Mouse (Mus musculus) layer of hippocampus, postnatal 25 days (tissue): ENCODE data around the gene Aipl1. TPM values are rescaled to one million over a fixed set of nuclear protein-coding genes. Genes with fewer than 3 reads are reported as not detected.
"Not testable (repeated sequence)": the region's sequence is repeated elsewhere in the genome, so short reads cannot be mapped to it uniquely, and the experiment has no call there.

Experiments
- DNase-seq, 2 experiments: peaks; one replicate each; pipeline ENCODE4 v3.0.0; 2022; ENCODE audit warnings: mixed read lengths in 2 of 2, low spot score in 1 of 2; ENCODE audit errors: extremely low spot score in 1 of 2
- total RNA-seq, 2 experiments: library from RNA; stranded (reverse); gene quantifications; 2 replicates each; pipeline ENCODE4 v1.2.3; 2021

Gene Aipl1
- total RNA-seq, 2 experiments from 2014 or later: not detected

GRCm38 (mm10) chr11:72022827-72023226 is 14.5 kb downstream of the Aipl1 start:
- no peak for DNase-seq

GRCm38 (mm10) chr11:72021015-72021414 is 16.3 kb downstream of the Aipl1 start:
- DNase-seq: no peak

- DNase-seq: no peak
These were observed 20.1 kb downstream of the Aipl1 start for GRCm38 (mm10) chr11:72017253-72017601.

- no peak for DNase-seq
These were observed 20.6 kb downstream of the Aipl1 start for GRCm38 (mm10) chr11:72016518-72017252.

GRCm38 (mm10) chr11:72014674-72015073 is 22.6 kb downstream of the Aipl1 start:
- no peak for DNase-seq

- no peak for DNase-seq
These were observed 25.4 kb downstream of the Aipl1 start for GRCm38 (mm10) chr11:72011955-72012354.

GRCm38 (mm10) chr11:72010940-72011722 is 26.2 kb downstream of the Aipl1 start:
- no peak for DNase-seq

GRCm38 (mm10) chr11:72010367-72010766 is 26.9 kb downstream of the Aipl1 start:
- no peak for DNase-seq

- no peak for DNase-seq
These were observed 31.8 kb downstream of the Aipl1 start for GRCm38 (mm10) chr11:72005547-72005946.

GRCm38 (mm10) chr11:72003171-72003570 is 34.1 kb downstream of the Aipl1 start:
- no peak for DNase-seq

GRCm38 (mm10) chr11:72002138-72002853 is 35.0 kb downstream of the Aipl1 start:
- DNase-seq: peak in 1 of 2 experiments; percentile 62

- no peak for DNase-seq
These were observed 37.1 kb downstream of the Aipl1 start for GRCm38 (mm10) chr11:72000194-72000593.

- DNase-seq: peak in 1 of 2 experiments; percentile 35
These were observed 40.5 kb downstream of the Aipl1 start for GRCm38 (mm10) chr11:71996805-71997204.

- peak in 1 of 2 experiments; percentile 18 for DNase-seq
These were observed 41.3 kb downstream of the Aipl1 start for GRCm38 (mm10) chr11:71995968-71996511.

GRCm38 (mm10) chr11:71992438-71992837 is 44.9 kb downstream of the Aipl1 start:
- DNase-seq: no peak

GRCm38 (mm10) chr11:71991541-71991940 is 45.8 kb downstream of the Aipl1 start:
- DNase-seq: peak in 1 of 2 experiments; percentile 33

- not testable (repeated sequence) for DNase-seq
These were observed 47.9 kb downstream of the Aipl1 start for GRCm38 (mm10) chr11:71989407-71989806.

- no peak for DNase-seq
These were observed 49.9 kb downstream of the Aipl1 start for GRCm38 (mm10) chr11:71987159-71988150.

GRCm38 (mm10) chr11:71985783-71986182 is 51.5 kb downstream of the Aipl1 start:
- no peak for DNase-seq
